Comparison of ENCODE assay signal across 16 mouse cellular contexts in genomic region chr2:52904526-52904925, GRCm38 (mm10).
"Had no signal": no experiment of that assay in that cellular context is flagged by ENCODE, and none has a peak within 500 bp of the region (broad histone marks: within the 10 kb centered on the region; RNA-seq: fewer than 3 reads in every experiment).

No protein-coding gene starts in this region.

- H3K9me3 ChIP-seq: kidney, embryonic 15.5 days; liver, embryonic 13.5 days; midbrain, embryonic 13.5 days; neural tube, embryonic 13.5 days had no signal

- H3K27me3 ChIP-seq: kidney, embryonic 15.5 days; liver, embryonic 13.5 days; midbrain, embryonic 13.5 days; neural tube, embryonic 13.5 days had no signal

- H3K36me3 ChIP-seq: kidney, embryonic 15.5 days; liver, embryonic 13.5 days; midbrain, embryonic 13.5 days; neural tube, embryonic 13.5 days had no signal

- H3K4me3 ChIP-seq: kidney, embryonic 15.5 days; left cerebral cortex, adult 2 months; liver, embryonic 13.5 days; midbrain, embryonic 13.5 days; myocyte; neural tube, embryonic 13.5 days had no signal

- H3K4me2 ChIP-seq: kidney, embryonic 15.5 days; liver, embryonic 13.5 days; midbrain, embryonic 13.5 days; neural tube, embryonic 13.5 days had no signal

- H3K9ac ChIP-seq: kidney, embryonic 15.5 days; liver, embryonic 13.5 days; midbrain, embryonic 13.5 days; neural tube, embryonic 13.5 days had no signal

- ATAC-seq: midbrain, embryonic 13.5 days had no signal

- DNase-seq: kidney, adult 2 months; kidney, postnatal 10 days; kidney, postnatal 36 days; layer of hippocampus, postnatal 36 days; liver, embryonic 13.5 days; lung, adult 2 months; retina, postnatal 1 day; thymus, adult 2 months; thymus, postnatal 14 days; thymus, postnatal 4 days had no signal

- H3K27ac ChIP-seq: kidney, embryonic 15.5 days; left cerebral cortex, adult 2 months; liver, embryonic 13.5 days; macrophage; midbrain, embryonic 13.5 days; neural tube, embryonic 13.5 days had no signal
